Mouse (Mus musculus): ENCODE measurements at regions not wholly inside any gene's neighbourhood (a gene's known extent, or its start where the extent isn't known, plus 50 kb on each side); places are given as distances from the start of the nearest gene placed in this dataset.
"Not testable (repeated sequence)": the region's sequence is repeated elsewhere in the genome, so short reads cannot be mapped to it uniquely, and the experiment has no call there.

GRCm38 (mm10) chr14:46591753-46592359 lies 168.5 kb upstream of the Cdkn3 start:
- DNase-seq (ENCODE audit: low spot score) = no peak

- no peak for DNase-seq (ENCODE audit: low spot score)
Measured at GRCm38 (mm10) chr14:46591211-46591610, 169.1 kb upstream of the Cdkn3 start.

GRCm38 (mm10) chr14:46586093-46586492 lies 174.2 kb upstream of the Cdkn3 start:
- no peak for DNase-seq (ENCODE audit: low spot score)

GRCm38 (mm10) chr14:46578051-46579000 lies 182.0 kb upstream of the Cdkn3 start:
- DNase-seq (ENCODE audit: low spot score) = no peak

- no peak for DNase-seq (ENCODE audit: low spot score)
Measured at GRCm38 (mm10) chr14:46575889-46576288, 184.5 kb upstream of the Cdkn3 start.

- no peak for DNase-seq (ENCODE audit: low spot score)
Measured at GRCm38 (mm10) chr14:46575414-46575813, 184.9 kb upstream of the Cdkn3 start.

- DNase-seq (ENCODE audit: low spot score) = no peak
Measured at GRCm38 (mm10) chr14:46573401-46573800, 182.9 kb upstream of the Bmp4 start.

- DNase-seq (ENCODE audit: low spot score) = not testable (repeated sequence)
Measured at GRCm38 (mm10) chr14:46572972-46573371, 182.5 kb upstream of the Bmp4 start.

GRCm38 (mm10) chr14:46571841-46572240 lies 181.4 kb upstream of the Bmp4 start:
- DNase-seq (ENCODE audit: low spot score) = no peak

GRCm38 (mm10) chr14:46569273-46569672 lies 178.8 kb upstream of the Bmp4 start:
- no peak for DNase-seq (ENCODE audit: low spot score)

- no peak for DNase-seq (ENCODE audit: low spot score)
Measured at GRCm38 (mm10) chr14:46567411-46567780, 176.9 kb upstream of the Bmp4 start.

- no peak for DNase-seq (ENCODE audit: low spot score)
Measured at GRCm38 (mm10) chr14:46566681-46567410, 176.4 kb upstream of the Bmp4 start.

- no peak for DNase-seq (ENCODE audit: low spot score)
Measured at GRCm38 (mm10) chr14:46564998-46565397, 174.5 kb upstream of the Bmp4 start.

- no peak for DNase-seq (ENCODE audit: low spot score)
Measured at GRCm38 (mm10) chr14:46562016-46562415, 171.5 kb upstream of the Bmp4 start.

GRCm38 (mm10) chr14:46553239-46553638 lies 162.8 kb upstream of the Bmp4 start:
- DNase-seq (ENCODE audit: low spot score) = no peak

- DNase-seq (ENCODE audit: low spot score) = no peak
Measured at GRCm38 (mm10) chr14:46546146-46546545, 155.7 kb upstream of the Bmp4 start.

GRCm38 (mm10) chr14:46539466-46540187 lies 149.2 kb upstream of the Bmp4 start:
- no peak for DNase-seq (ENCODE audit: low spot score)

GRCm38 (mm10) chr14:46536002-46536762 lies 145.7 kb upstream of the Bmp4 start:
- no peak for DNase-seq (ENCODE audit: low spot score)

GRCm38 (mm10) chr14:46532697-46533096 lies 142.2 kb upstream of the Bmp4 start:
- no peak for DNase-seq (ENCODE audit: low spot score)

GRCm38 (mm10) chr14:46530452-46530851 lies 140.0 kb upstream of the Bmp4 start:
- no peak for DNase-seq (ENCODE audit: low spot score)

GRCm38 (mm10) chr14:46529086-46529715 lies 138.7 kb upstream of the Bmp4 start:
- DNase-seq (ENCODE audit: low spot score) = no peak
